Mouse (Mus musculus) heart, postnatal 0 days (tissue): Measurements from ENCODE around the gene Gfod1.

Experiments used
- CTCF ChIP-seq: IDR thresholded peaks from 2 replicates; pipeline ENCODE4 v1.5.1; 2016; ENCODE audit warnings: antibody characterized with exemption, control low read depth, low read depth
- EP300 ChIP-seq: IDR thresholded peaks from 2 replicates; pipeline ENCODE4 v1.6.1; 2016; ENCODE audit warnings: antibody characterized with exemption, low read depth

GRCm38 (mm10) chr13:43225161-43225560 is 78.8 kb downstream of the Gfod1 start:
- TF ChIP-seq CTCF: peak; percentile 36; the same call in 1 of the 2 replicates
- no peak for TF ChIP-seq EP300
